Mouse (Mus musculus) forebrain, embryonic 14.5 days (tissue): ENCODE results near the gene Col4a4. TPM values are rescaled to one million over a fixed set of nuclear protein-coding genes. Genes with fewer than 3 reads are reported as not detected.
A peak's percentile ranks its signal among the peaks of the same experiment; 100 is the strongest.

Experiments used
- ATAC-seq: fragments of 200-750 bp; cut with Nextera tagmentation; 2 replicates; pipeline ENCODE4 v1.8.0; 2017; ENCODE audit warnings: mild to moderate bottlenecking, moderate library complexity
- DNase-seq: peaks from one replicate; pipeline ENCODE4 v3.0.0-alpha.2; 2015; ENCODE audit warnings: low spot score
- H3K27ac ChIP-seq: fragments of 300-500 bp; sonication (generic); 2 replicates; pipeline ENCODE4 v1.5.1; 2014; ENCODE audit warnings: low read depth, mild to moderate bottlenecking, control low read depth, low read length, moderate library complexity
- H3K27me3 ChIP-seq: fragments of 300-500 bp; sonication (generic); replicated peaks from 2 replicates; pipeline ENCODE4 v1.6.1; 2014; ENCODE audit warnings: low read length, control low read depth, mixed read lengths; ENCODE audit not compliant: control insufficient read depth, insufficient read depth
- H3K36me3 ChIP-seq: fragments of 300-500 bp; sonication (generic); 2 replicates; pipeline ENCODE4 v1.6.1; 2014; ENCODE audit warnings: low read length, control low read depth; ENCODE audit not compliant: control insufficient read depth, insufficient read depth
- H3K4me1 ChIP-seq: fragments of 300-500 bp; sonication (generic); 2 replicates; pipeline ENCODE4 v1.6.1; 2014; ENCODE audit warnings: antibody characterized with exemption, low read length, control low read depth; ENCODE audit not compliant: control insufficient read depth, insufficient read depth
- H3K4me2 ChIP-seq: fragments of 300-500 bp; sonication (generic); 2 replicates; pipeline ENCODE4 v1.6.1; 2014; ENCODE audit warnings: mild to moderate bottlenecking, control low read depth, low read length
- H3K4me3 ChIP-seq: fragments of 300-500 bp; sonication (generic); 2 replicates; pipeline ENCODE4 v1.5.1; 2014; ENCODE audit warnings: low read depth, low read length, control low read depth
- H3K9ac ChIP-seq: fragments of 300-500 bp; sonication (generic); 2 replicates; pipeline ENCODE4 v1.6.1; 2014; ENCODE audit warnings: mild to moderate bottlenecking, low read length, control low read depth, moderate library complexity
- H3K9me3 ChIP-seq: fragments of 300-500 bp; sonication (generic); replicated peaks from 2 replicates; pipeline ENCODE4 v1.6.1; 2016; ENCODE audit warnings: low read length, control low read depth, mixed read lengths; ENCODE audit not compliant: control insufficient read depth
- WGBS: fragments of 180-500 bp; shearing (Covaris S2); extraction: QIAGEN DNeasy Blood & Tissue Kit; methylation state at CpG from one replicate; pipeline ENCODE4 v1.1.7; 2014; 5-methylcytosine and 5-hydroxymethylcytosine counted together
- polyA plus RNA-seq: library from polyadenylated mRNA; unstranded; fragments of >200 nt; fragmentation: Nextera tagmentation; extraction: Ambion mirVana; gene quantifications from 2 replicates; pipeline ENCODE4 v1.2.1, GENCODE M21; 2014

Gene Col4a4
- polyA plus RNA-seq, 1 experiment from 2014 or later, result 0.24 TPM

- Histone ChIP-seq H3K4me1 (no peaks in the 10 kb centered on the region), H3K36me3 (no peaks in the 10 kb centered on the region), H3K27ac (no peak overlapping the region), H3K27me3 (no peaks in the 10 kb centered on the region), H3K4me3 (no peak overlapping the region), H3K9ac (no peak overlapping the region), H3K9me3 (no peaks in the 10 kb centered on the region), H3K4me2 (no peak overlapping the region)
- no peak for ATAC-seq
- DNase-seq, result no peak
- WGBS, result 88% methylated on average over 4 of the region's 4 CpGs
Observed at GRCm38 (mm10) chr1:82569405-82569804, 17.2 kb downstream of the Col4a4 start.

GRCm38 (mm10) chr1:82560223-82560622 lies 26.4 kb downstream of the Col4a4 start:
- 91% methylated on average over 4 of the region's 4 CpGs for WGBS
- H3K9ac ChIP-seq, result no peak overlapping the region
- H3K27me3 ChIP-seq, result no peaks in the 10 kb centered on the region
- H3K9me3 ChIP-seq, result no peaks in the 10 kb centered on the region
- no peak for DNase-seq
- no peak overlapping the region for H3K27ac ChIP-seq
- no peak for ATAC-seq
- no peak overlapping the region for H3K4me2 ChIP-seq
- H3K4me1 ChIP-seq, result no peaks in the 10 kb centered on the region
- no peaks in the 10 kb centered on the region for H3K36me3 ChIP-seq
- H3K4me3 ChIP-seq, result no peak overlapping the region

GRCm38 (mm10) chr1:82554889-82555288 lies 31.8 kb downstream of the Col4a4 start:
- WGBS, result 85% methylated on average over 5 of the region's 5 CpGs
- no peak overlapping the region for H3K4me2 ChIP-seq
- DNase-seq (no peak), ATAC-seq (no peak; the same call in 1 of the 2 replicates)
- no peaks in the 10 kb centered on the region for H3K9me3 ChIP-seq
- no peaks in the 10 kb centered on the region for H3K27me3 ChIP-seq
- no peaks in the 10 kb centered on the region for H3K4me1 ChIP-seq
- H3K4me3 ChIP-seq, result no peak overlapping the region
- no peak overlapping the region for H3K27ac ChIP-seq
- no peaks in the 10 kb centered on the region for H3K36me3 ChIP-seq
- H3K9ac ChIP-seq, result no peak overlapping the region

- Histone ChIP-seq H3K4me2 (no peak overlapping the region), H3K4me1 (no peaks in the 10 kb centered on the region), H3K9ac (no peak overlapping the region), H3K4me3 (no peak overlapping the region), H3K27me3 (no peaks in the 10 kb centered on the region), H3K9me3 (no peaks in the 10 kb centered on the region), H3K36me3 (no peaks in the 10 kb centered on the region), H3K27ac (no peak overlapping the region)
- ATAC-seq, result peak; percentile 92
- peak; percentile 58 for DNase-seq
- WGBS, result 45% methylated on average over 6 of the region's 6 CpGs
Observed at GRCm38 (mm10) chr1:82554443-82554850, 32.2 kb downstream of the Col4a4 start.

- WGBS, result 42% methylated on average over 8 of the region's 8 CpGs
- Histone ChIP-seq H3K9me3 (no peaks in the 10 kb centered on the region), H3K36me3 (no peaks in the 10 kb centered on the region), H3K4me1 (peaks cover 14% of the 10 kb centered on the region; the same call in 1 of the 2 replicates), H3K27ac (no peak overlapping the region; the same call in 1 of the 2 replicates), H3K27me3 (no peaks in the 10 kb centered on the region), H3K4me2 (no peak overlapping the region), H3K9ac (no peak overlapping the region), H3K4me3 (no peak overlapping the region)
- ATAC-seq (no peak), DNase-seq (peak; percentile 21)
Observed at GRCm38 (mm10) chr1:82545199-82545960, 41.3 kb downstream of the Col4a4 start.

- DNase-seq (peak; percentile 69), ATAC-seq (peak; percentile 85)
- Histone ChIP-seq H3K4me1 (peaks cover 14% of the 10 kb centered on the region; the same call in 1 of the 2 replicates), H3K27ac (peak overlapping the region; percentile 35; the same call in 1 of the 2 replicates), H3K4me3 (no peak overlapping the region), H3K9ac (no peak overlapping the region), H3K4me2 (no peak overlapping the region), H3K9me3 (no peaks in the 10 kb centered on the region), H3K36me3 (no peaks in the 10 kb centered on the region), H3K27me3 (no peaks in the 10 kb centered on the region)
- 31% methylated on average over 6 of the region's 6 CpGs for WGBS
Observed at GRCm38 (mm10) chr1:82544419-82545185, 42.0 kb downstream of the Col4a4 start.

- Histone ChIP-seq H3K9ac (no peak overlapping the region), H3K27ac (peak overlapping the region; percentile 24; the same call in 1 of the 2 replicates), H3K27me3 (no peaks in the 10 kb centered on the region), H3K9me3 (no peaks in the 10 kb centered on the region), H3K36me3 (no peaks in the 10 kb centered on the region), H3K4me2 (no peak overlapping the region), H3K4me1 (peaks cover 14% of the 10 kb centered on the region; the same call in 1 of the 2 replicates), H3K4me3 (no peak overlapping the region)
- ATAC-seq, result peak; percentile 61
- DNase-seq, result no peak
- WGBS, result 38% methylated on average over 2 of the region's 2 CpGs
Observed at GRCm38 (mm10) chr1:82543934-82544333, 42.7 kb downstream of the Col4a4 start.

GRCm38 (mm10) chr1:82540056-82540455 lies 46.6 kb downstream of the Col4a4 start:
- Histone ChIP-seq H3K27ac (no peak overlapping the region), H3K4me3 (no peak overlapping the region), H3K9me3 (no peaks in the 10 kb centered on the region), H3K4me2 (no peak overlapping the region), H3K9ac (no peak overlapping the region), H3K36me3 (no peaks in the 10 kb centered on the region), H3K4me1 (peaks cover 18% of the 10 kb centered on the region; the same call in 1 of the 2 replicates), H3K27me3 (no peaks in the 10 kb centered on the region)
- WGBS, result 86% methylated on average over 5 of the region's 5 CpGs
- ATAC-seq (no peak), DNase-seq (no peak)

GRCm38 (mm10) chr1:82537848-82538247 lies 48.8 kb downstream of the Col4a4 start:
- Histone ChIP-seq H3K9me3 (no peaks in the 10 kb centered on the region), H3K36me3 (no peaks in the 10 kb centered on the region), H3K4me1 (peaks cover 6% of the 10 kb centered on the region; the same call in 1 of the 2 replicates), H3K4me3 (no peak overlapping the region), H3K4me2 (no peak overlapping the region), H3K27ac (no peak overlapping the region), H3K27me3 (no peaks in the 10 kb centered on the region), H3K9ac (no peak overlapping the region)
- 82% methylated on average over 3 of the region's 3 CpGs for WGBS
- DNase-seq (no peak), ATAC-seq (no peak)
